Mouse (Mus musculus): ENCODE results near the gene Prep. TPM values are rescaled to one million over a fixed set of nuclear protein-coding genes. Genes with fewer than 3 reads are reported as not detected.
"Not testable (repeated sequence)": the region's sequence is repeated elsewhere in the genome, so short reads cannot be mapped to it uniquely, and the experiment has no call there.

The Prep gene
- polyA plus RNA-seq, 1 experiment from 2014 or later, result 28.1 TPM

DNA sequence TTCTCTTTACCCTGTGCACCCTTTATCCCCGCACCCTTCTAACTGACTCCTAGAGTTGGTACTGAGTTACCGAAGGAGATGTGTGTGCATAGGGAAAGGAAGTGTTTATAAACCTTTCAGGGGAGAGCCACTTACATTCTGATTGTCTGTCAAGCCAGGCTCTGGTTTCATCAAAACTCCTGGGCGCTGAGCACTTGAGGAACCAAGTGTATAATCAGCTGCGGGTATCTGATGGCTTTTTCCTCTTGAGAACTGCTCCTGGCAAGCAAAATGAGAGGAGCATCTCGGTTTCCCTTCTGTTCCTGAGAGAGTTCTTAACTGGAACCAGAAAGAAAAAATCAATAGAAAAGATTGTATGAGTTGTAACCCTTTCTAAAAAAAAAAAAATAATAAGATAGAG, 10.3 kb downstream of the Prep start:
- Histone ChIP-seq H3K9ac (replicated peaks; ENCODE audit: low read length) (no peak overlapping the region), H3K27ac (replicated peaks; ENCODE audit: low read depth, low read length) (no peak overlapping the region), H3K4me3 (ENCODE audit: low read depth, low read length) (no peak overlapping the region), H3K4me2 (ENCODE audit: low read depth, low read length) (no peak overlapping the region), H3K27me3 (ENCODE audit: control insufficient read depth, insufficient read depth, low read length) (no peaks in the 10 kb centered on the region), H3K9me3 (replicated peaks; ENCODE audit: control insufficient read depth, low read length) (no peaks in the 10 kb centered on the region), H3K4me1 (ENCODE audit: control insufficient read depth, insufficient read depth, low read length) (no peaks in the 10 kb centered on the region), H3K36me3 (replicated peaks; ENCODE audit: control insufficient read depth, insufficient read depth, low read depth, low read length) (no peaks in the 10 kb centered on the region; the same call in 1 of the 2 replicates)
- ATAC-seq (replicated peaks; ENCODE audit: insufficient number of reproducible peaks, low FRiP score, low TSS enrichment, low read depth) (no peak), DNase-seq (ENCODE audit: low spot score) (no peak)
- WGBS, result 67% methylated on average over 5 of the region's 5 CpGs

DNA sequence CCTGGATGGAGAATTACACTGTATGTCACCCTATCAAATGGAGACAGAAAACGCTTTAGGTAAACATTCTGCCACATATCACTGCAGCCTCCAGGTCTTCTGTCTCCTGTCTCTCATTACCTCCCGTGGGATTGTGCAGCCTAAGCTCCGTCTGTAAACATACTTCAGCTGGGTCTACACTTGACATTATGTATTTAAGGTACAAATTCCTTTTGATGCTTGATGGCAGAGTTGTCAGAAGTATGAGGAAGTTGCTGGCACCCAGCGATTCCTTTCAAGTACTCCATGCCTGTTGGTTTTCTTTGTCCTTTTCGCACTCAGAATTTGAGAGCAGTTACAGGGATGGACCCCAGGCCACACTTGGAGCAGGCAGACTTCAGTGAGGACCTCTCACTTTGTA, 12.8 kb downstream of the Prep start:
- WGBS, result 67% methylated on average over 5 of the region's 5 CpGs
- Histone ChIP-seq H3K9ac (replicated peaks; ENCODE audit: low read length) (no peak overlapping the region), H3K9me3 (replicated peaks; ENCODE audit: control insufficient read depth, low read length) (no peaks in the 10 kb centered on the region), H3K36me3 (replicated peaks; ENCODE audit: control insufficient read depth, insufficient read depth, low read depth, low read length) (no peaks in the 10 kb centered on the region), H3K27me3 (ENCODE audit: control insufficient read depth, insufficient read depth, low read length) (no peaks in the 10 kb centered on the region), H3K4me1 (ENCODE audit: control insufficient read depth, insufficient read depth, low read length) (no peaks in the 10 kb centered on the region), H3K27ac (replicated peaks; ENCODE audit: low read depth, low read length) (no peak overlapping the region), H3K4me3 (ENCODE audit: low read depth, low read length) (no peak overlapping the region), H3K4me2 (ENCODE audit: low read depth, low read length) (no peak overlapping the region)
- ATAC-seq (replicated peaks; ENCODE audit: insufficient number of reproducible peaks, low FRiP score, low TSS enrichment, low read depth) (no peak), DNase-seq (ENCODE audit: low spot score) (no peak)

DNA sequence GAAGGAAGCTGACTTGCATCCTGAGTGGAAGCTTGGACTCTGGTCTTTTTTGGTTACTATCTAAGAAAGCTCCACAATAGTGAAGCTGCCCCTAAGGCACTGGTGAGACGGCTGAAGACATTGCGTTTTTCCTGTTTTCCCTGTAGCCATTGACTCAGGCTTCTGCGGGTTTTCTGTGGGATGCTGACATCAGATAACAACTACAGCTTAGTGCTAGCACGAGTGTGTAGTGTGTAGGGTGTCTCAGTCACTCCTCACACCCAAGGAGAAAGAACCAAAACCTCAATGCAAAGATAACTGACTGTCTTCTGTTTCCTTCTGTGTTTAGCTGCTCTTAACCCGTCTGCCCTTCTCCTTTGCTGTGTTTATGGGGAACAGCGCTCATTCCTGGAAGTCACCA, 13.5 kb downstream of the Prep start:
- no peak for ATAC-seq (replicated peaks; ENCODE audit: insufficient number of reproducible peaks, low FRiP score, low TSS enrichment, low read depth)
- H3K27ac ChIP-seq (replicated peaks; ENCODE audit: low read depth, low read length), result no peak overlapping the region
- 80% methylated on average over 6 of the region's 6 CpGs for WGBS
- H3K4me1 ChIP-seq (ENCODE audit: control insufficient read depth, insufficient read depth, low read length), result no peaks in the 10 kb centered on the region
- no peaks in the 10 kb centered on the region for H3K36me3 ChIP-seq (replicated peaks; ENCODE audit: control insufficient read depth, insufficient read depth, low read depth, low read length)
- H3K9ac ChIP-seq (replicated peaks; ENCODE audit: low read length), result no peak overlapping the region
- no peaks in the 10 kb centered on the region for H3K9me3 ChIP-seq (replicated peaks; ENCODE audit: control insufficient read depth, low read length)
- no peak overlapping the region for H3K4me3 ChIP-seq (ENCODE audit: low read depth, low read length)
- no peaks in the 10 kb centered on the region for H3K27me3 ChIP-seq (ENCODE audit: control insufficient read depth, insufficient read depth, low read length)
- DNase-seq (ENCODE audit: low spot score), result no peak
- no peak overlapping the region for H3K4me2 ChIP-seq (ENCODE audit: low read depth, low read length)

DNA sequence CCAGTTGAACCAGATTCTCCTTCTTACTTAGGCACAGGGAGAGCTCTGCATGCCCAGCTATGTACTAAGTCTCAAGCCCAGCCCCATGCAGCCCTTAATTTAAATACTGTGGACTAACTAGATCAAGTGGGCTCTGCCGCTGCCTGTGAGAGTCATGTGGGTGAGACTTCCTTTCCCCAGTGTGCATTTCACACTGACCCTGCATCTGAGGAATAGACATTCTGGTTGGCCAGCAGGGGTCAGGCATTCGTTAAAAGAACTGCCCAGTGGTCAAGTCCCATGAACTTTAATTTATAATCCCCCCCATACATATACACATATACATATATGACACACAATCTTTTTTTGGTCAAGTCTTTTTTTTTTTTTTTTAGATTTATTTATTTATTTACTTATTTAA, 15.7 kb downstream of the Prep start:
- WGBS, result 57% methylated on average over 2 of the region's 2 CpGs
- Histone ChIP-seq H3K9ac (replicated peaks; ENCODE audit: low read length) (no peak overlapping the region), H3K4me2 (ENCODE audit: low read depth, low read length) (no peak overlapping the region), H3K4me3 (ENCODE audit: low read depth, low read length) (no peak overlapping the region), H3K4me1 (ENCODE audit: control insufficient read depth, insufficient read depth, low read length) (no peaks in the 10 kb centered on the region), H3K27ac (replicated peaks; ENCODE audit: low read depth, low read length) (no peak overlapping the region), H3K9me3 (replicated peaks; ENCODE audit: control insufficient read depth, low read length) (no peaks in the 10 kb centered on the region), H3K36me3 (replicated peaks; ENCODE audit: control insufficient read depth, insufficient read depth, low read depth, low read length) (no peaks in the 10 kb centered on the region), H3K27me3 (ENCODE audit: control insufficient read depth, insufficient read depth, low read length) (no peaks in the 10 kb centered on the region)
- ATAC-seq (replicated peaks; ENCODE audit: insufficient number of reproducible peaks, low FRiP score, low TSS enrichment, low read depth) (no peak), DNase-seq (ENCODE audit: low spot score) (no peak)

DNA sequence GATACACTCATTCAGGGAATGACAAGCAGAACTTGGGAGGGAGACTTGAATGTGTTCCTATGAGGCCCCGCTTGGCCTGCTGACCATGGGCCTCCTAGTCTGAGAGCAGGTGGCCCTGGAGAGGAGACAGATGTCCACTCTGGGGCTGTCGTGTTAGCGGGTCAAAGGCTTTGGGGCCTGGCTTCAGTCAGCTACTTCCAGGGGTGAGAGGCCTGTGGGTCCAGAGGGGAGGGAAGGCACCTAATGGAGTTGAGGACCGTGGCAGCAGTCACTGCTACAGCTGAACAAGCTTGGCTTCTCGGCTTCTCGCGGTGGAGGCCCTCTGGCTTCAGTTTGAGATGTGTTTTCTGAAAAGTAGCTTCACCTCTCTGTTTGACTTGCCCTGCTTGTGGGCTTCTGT, 17.0 kb downstream of the Prep start:
- not testable (repeated sequence) for H3K27me3 ChIP-seq (ENCODE audit: control insufficient read depth, insufficient read depth, low read length); H3K4me1 ChIP-seq (ENCODE audit: control insufficient read depth, insufficient read depth, low read length); ATAC-seq (replicated peaks; ENCODE audit: insufficient number of reproducible peaks, low FRiP score, low TSS enrichment, low read depth); DNase-seq (ENCODE audit: low spot score); H3K27ac ChIP-seq (replicated peaks; ENCODE audit: low read depth, low read length); H3K4me3 ChIP-seq (ENCODE audit: low read depth, low read length); H3K4me2 ChIP-seq (ENCODE audit: low read depth, low read length); H3K9ac ChIP-seq (replicated peaks; ENCODE audit: low read length); H3K36me3 ChIP-seq (replicated peaks; ENCODE audit: control insufficient read depth, insufficient read depth, low read depth, low read length); H3K9me3 ChIP-seq (replicated peaks; ENCODE audit: control insufficient read depth, low read length)
- WGBS, result 34% methylated on average over 7 of the region's 7 CpGs

DNA sequence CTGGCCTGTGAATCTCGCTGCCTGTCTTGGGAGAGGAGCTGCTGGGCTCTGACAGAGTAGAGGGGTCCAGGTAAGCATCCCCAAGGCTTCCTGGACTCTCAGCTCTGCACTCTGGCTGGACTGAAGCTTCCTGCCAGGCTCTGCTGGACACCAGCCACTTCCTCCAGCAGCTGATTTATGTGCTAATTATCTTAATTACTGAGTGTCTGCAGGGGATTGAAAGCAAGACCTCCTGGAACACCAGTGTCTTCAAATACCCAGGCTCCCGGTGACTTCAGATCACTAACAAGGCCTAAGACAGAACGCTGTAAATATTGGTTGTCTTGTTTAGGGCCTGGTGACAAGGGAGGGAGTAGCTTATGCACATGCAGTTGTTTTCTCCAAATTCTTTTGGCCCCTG, 17.5 kb downstream of the Prep start:
- Histone ChIP-seq H3K4me2 (ENCODE audit: low read depth, low read length) (no peak overlapping the region), H3K4me3 (ENCODE audit: low read depth, low read length) (no peak overlapping the region), H3K36me3 (replicated peaks; ENCODE audit: control insufficient read depth, insufficient read depth, low read depth, low read length) (no peaks in the 10 kb centered on the region), H3K9ac (replicated peaks; ENCODE audit: low read length) (no peak overlapping the region), H3K9me3 (replicated peaks; ENCODE audit: control insufficient read depth, low read length) (no peaks in the 10 kb centered on the region), H3K27ac (replicated peaks; ENCODE audit: low read depth, low read length) (no peak overlapping the region), H3K27me3 (ENCODE audit: control insufficient read depth, insufficient read depth, low read length) (no peaks in the 10 kb centered on the region), H3K4me1 (ENCODE audit: control insufficient read depth, insufficient read depth, low read length) (no peaks in the 10 kb centered on the region)
- DNase-seq (ENCODE audit: low spot score) (no peak), ATAC-seq (replicated peaks; ENCODE audit: insufficient number of reproducible peaks, low FRiP score, low TSS enrichment, low read depth) (no peak)
- 23% methylated on average over 3 of the region's 3 CpGs for WGBS

DNA sequence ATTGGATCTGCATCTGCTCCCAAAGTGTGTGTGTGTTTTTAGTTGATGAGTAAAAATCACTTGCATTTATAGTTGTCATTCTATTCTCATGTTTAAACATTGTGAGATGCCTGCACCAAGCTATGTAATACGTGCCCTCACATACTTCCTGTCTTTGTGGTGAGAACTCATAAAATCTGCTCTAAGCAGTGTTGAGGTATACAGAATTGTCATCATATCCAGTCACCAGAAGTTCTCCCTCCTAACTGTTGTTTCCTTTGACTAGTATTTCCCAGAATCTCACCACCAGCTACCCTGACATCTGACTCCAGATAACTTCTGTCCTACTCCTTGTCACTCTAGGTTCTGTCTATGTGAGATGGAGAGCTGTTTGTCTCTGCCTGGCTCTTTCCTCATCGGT, 18.3 kb downstream of the Prep start:
- Histone ChIP-seq H3K36me3 (replicated peaks; ENCODE audit: control insufficient read depth, insufficient read depth, low read depth, low read length) (no peaks in the 10 kb centered on the region), H3K27me3 (ENCODE audit: control insufficient read depth, insufficient read depth, low read length) (no peaks in the 10 kb centered on the region), H3K4me1 (ENCODE audit: control insufficient read depth, insufficient read depth, low read length) (no peaks in the 10 kb centered on the region), H3K9me3 (replicated peaks; ENCODE audit: control insufficient read depth, low read length) (no peaks in the 10 kb centered on the region), H3K4me2 (ENCODE audit: low read depth, low read length) (no peak overlapping the region), H3K27ac (replicated peaks; ENCODE audit: low read depth, low read length) (no peak overlapping the region), H3K9ac (replicated peaks; ENCODE audit: low read length) (no peak overlapping the region), H3K4me3 (ENCODE audit: low read depth, low read length) (no peak overlapping the region)
- ATAC-seq (replicated peaks; ENCODE audit: insufficient number of reproducible peaks, low FRiP score, low TSS enrichment, low read depth) (no peak), DNase-seq (ENCODE audit: low spot score) (no peak)
- 88% methylated on average over 2 of the region's 2 CpGs for WGBS

DNA sequence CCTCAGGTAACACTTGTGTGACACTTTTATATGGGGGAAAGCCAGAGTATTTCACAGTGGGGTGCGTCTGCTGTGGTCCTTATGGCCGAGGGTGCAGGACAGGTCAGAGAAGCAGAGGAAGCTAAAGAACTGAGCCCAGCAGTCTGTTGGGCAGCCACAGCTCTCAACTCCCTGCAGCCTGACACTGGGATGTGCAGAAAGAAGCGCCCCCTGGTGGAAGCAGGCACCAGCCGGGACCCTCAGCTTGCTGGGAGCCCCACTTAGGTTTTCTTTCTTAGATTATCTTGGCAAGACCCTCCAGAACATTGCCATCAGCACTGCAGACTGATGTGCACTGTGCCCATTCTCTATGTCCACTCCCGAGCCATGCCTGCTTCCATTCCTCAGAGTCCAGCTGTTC, 19.6 kb downstream of the Prep start:
- no peaks in the 10 kb centered on the region; the same call in 1 of the 2 replicates for H3K36me3 ChIP-seq (replicated peaks; ENCODE audit: control insufficient read depth, insufficient read depth, low read depth, low read length)
- no peaks in the 10 kb centered on the region for H3K4me1 ChIP-seq (ENCODE audit: control insufficient read depth, insufficient read depth, low read length)
- DNase-seq (ENCODE audit: low spot score), result peak; percentile 40

More for the DNA sequence above, 19.6 kb downstream of the Prep start:
- H3K4me2 ChIP-seq (ENCODE audit: low read depth, low read length), result no peak overlapping the region
- WGBS, result 53% methylated on average over 5 of the region's 5 CpGs
- no peaks in the 10 kb centered on the region for H3K9me3 ChIP-seq (replicated peaks; ENCODE audit: control insufficient read depth, low read length)
- no peak for ATAC-seq (replicated peaks; ENCODE audit: insufficient number of reproducible peaks, low FRiP score, low TSS enrichment, low read depth)
- no peak overlapping the region for H3K4me3 ChIP-seq (ENCODE audit: low read depth, low read length)
- no peak overlapping the region for H3K9ac ChIP-seq (replicated peaks; ENCODE audit: low read length)
- no peaks in the 10 kb centered on the region for H3K27me3 ChIP-seq (ENCODE audit: control insufficient read depth, insufficient read depth, low read length)
- no peak overlapping the region for H3K27ac ChIP-seq (replicated peaks; ENCODE audit: low read depth, low read length)

All from embryonic facial prominence, embryonic 11.5 days (tissue).